Mouse (Mus musculus): ENCODE data around the gene Tsnax. TPM values are rescaled to one million over a fixed set of nuclear protein-coding genes. Genes with fewer than 3 reads are reported as not detected.
A peak's percentile ranks its signal among the peaks of the same experiment; 100 is the strongest.

Gene Tsnax
- total and polyA plus RNA-seq, 3 experiments, result 17.6 to 49.7 (median 25.5) TPM

- Histone ChIP-seq H3K4me1 (ENCODE audit: insufficient read depth, low read depth, low read length) (no peaks in the 10 kb centered on the region), H3K9me3 (replicated peaks) (peaks cover 22% of the 10 kb centered on the region), H3K4me3 (ENCODE audit: low read depth, low read length) (no peak overlapping the region), H3K27me3 (ENCODE audit: insufficient read depth, low read length) (no peaks in the 10 kb centered on the region), H3K36me3 (replicated peaks) (no peaks in the 10 kb centered on the region)
- DNase-seq (ENCODE audit: low spot score) (no peak), ATAC-seq (ENCODE audit: extremely low read depth, insufficient number of reproducible peaks, low FRiP score, poor library complexity, severe bottlenecking) (no peak)
- no peak for TF ChIP-seq CTCF (IDR thresholded peaks at IDR 0.05; ENCODE audit: low read depth, low read length)
- TF ChIP-seq GATA1 (IDR thresholded peaks at IDR 0.05; ENCODE audit: borderline replicate concordance, low read length), result no peak
- no peak for TF ChIP-seq TAL1 (conservative IDR thresholded peaks at IDR 0.05; ENCODE audit: low read depth, low read length)
- TF ChIP-seq POLR2AphosphoS5 (IDR thresholded peaks at IDR 0.05; ENCODE audit: insufficient replicate concordance, low read depth, low read length), result no peak
- no peak for TF ChIP-seq GATA2 (IDR thresholded peaks at IDR 0.05; ENCODE audit: borderline replicate concordance, low read depth, low read length)
Measured at GRCm38 (mm10) chr8:124976211-124976610, 36.6 kb upstream of the Tsnax start.

- TF ChIP-seq GATA1 (IDR thresholded peaks at IDR 0.05; ENCODE audit: borderline replicate concordance, low read length) (no peak), POLR2AphosphoS5 (IDR thresholded peaks at IDR 0.05; ENCODE audit: insufficient replicate concordance, low read depth, low read length) (no peak)
- ATAC-seq (ENCODE audit: extremely low read depth, insufficient number of reproducible peaks, low FRiP score, poor library complexity, severe bottlenecking), result no peak
- H3K9me3 ChIP-seq (replicated peaks), result peaks cover 17% of the 10 kb centered on the region
- H3K4me1 ChIP-seq (ENCODE audit: insufficient read depth, low read depth, low read length), result no peaks in the 10 kb centered on the region
- H3K27me3 ChIP-seq (ENCODE audit: insufficient read depth, low read length), result no peaks in the 10 kb centered on the region
- no peaks in the 10 kb centered on the region for H3K36me3 ChIP-seq (replicated peaks)
- no peak for DNase-seq (ENCODE audit: low spot score)
- H3K4me3 ChIP-seq (ENCODE audit: low read depth, low read length), result no peak overlapping the region
Measured at GRCm38 (mm10) chr8:124978026-124978425, 34.8 kb upstream of the Tsnax start.

- DNase-seq (ENCODE audit: low spot score) (no peak), ATAC-seq (ENCODE audit: extremely low read depth, insufficient number of reproducible peaks, low FRiP score, poor library complexity, severe bottlenecking) (no peak)
- Histone ChIP-seq H3K4me1 (ENCODE audit: insufficient read depth, low read depth, low read length) (no peaks in the 10 kb centered on the region), H3K36me3 (replicated peaks) (no peaks in the 10 kb centered on the region), H3K9me3 (replicated peaks) (peaks cover 19% of the 10 kb centered on the region), H3K27me3 (ENCODE audit: insufficient read depth, low read length) (peaks cover 3% of the 10 kb centered on the region; the same call in 1 of the 2 replicates), H3K4me3 (ENCODE audit: low read depth, low read length) (no peak overlapping the region)
- TF ChIP-seq CTCF (IDR thresholded peaks at IDR 0.05; ENCODE audit: low read depth, low read length) (peak; percentile 28; the same call in 1 of the 2 replicates), POLR2AphosphoS5 (IDR thresholded peaks at IDR 0.05; ENCODE audit: insufficient replicate concordance, low read depth, low read length) (no peak), GATA1 (IDR thresholded peaks at IDR 0.05; ENCODE audit: borderline replicate concordance, low read length) (no peak), GATA2 (IDR thresholded peaks at IDR 0.05; ENCODE audit: borderline replicate concordance, low read depth, low read length) (no peak)
Measured at GRCm38 (mm10) chr8:124980036-124980435, 32.8 kb upstream of the Tsnax start.

GRCm38 (mm10) chr8:124980828-124981227 is 32.0 kb upstream of the Tsnax start:
- ATAC-seq (ENCODE audit: extremely low read depth, insufficient number of reproducible peaks, low FRiP score, poor library complexity, severe bottlenecking), result no peak
- Histone ChIP-seq H3K4me1 (ENCODE audit: insufficient read depth, low read depth, low read length) (no peaks in the 10 kb centered on the region), H3K27me3 (ENCODE audit: insufficient read depth, low read length) (peaks cover 7% of the 10 kb centered on the region), H3K4me3 (ENCODE audit: low read depth, low read length) (no peak overlapping the region), H3K36me3 (replicated peaks) (no peaks in the 10 kb centered on the region), H3K9me3 (replicated peaks) (peaks cover 20% of the 10 kb centered on the region)
- no peak for TF ChIP-seq POLR2AphosphoS5 (IDR thresholded peaks at IDR 0.05; ENCODE audit: insufficient replicate concordance, low read depth, low read length)
- TF ChIP-seq CTCF (IDR thresholded peaks at IDR 0.05; ENCODE audit: low read depth, low read length), result no peak
- no peak for TF ChIP-seq GATA2 (IDR thresholded peaks at IDR 0.05; ENCODE audit: borderline replicate concordance, low read depth, low read length)
- no peak for TF ChIP-seq GATA1 (IDR thresholded peaks at IDR 0.05; ENCODE audit: borderline replicate concordance, low read length)
- TF ChIP-seq TAL1 (conservative IDR thresholded peaks at IDR 0.05; ENCODE audit: low read depth, low read length), result no peak
- DNase-seq (ENCODE audit: low spot score), result no peak

GRCm38 (mm10) chr8:124990923-124991667 is 21.7 kb upstream of the Tsnax start:
- Histone ChIP-seq H3K4me1 (ENCODE audit: insufficient read depth, low read depth, low read length) (peaks cover 5% of the 10 kb centered on the region), H3K27me3 (ENCODE audit: insufficient read depth, low read length) (peaks cover 7% of the 10 kb centered on the region), H3K9me3 (replicated peaks) (peaks cover 26% of the 10 kb centered on the region), H3K36me3 (replicated peaks) (no peaks in the 10 kb centered on the region), H3K4me3 (ENCODE audit: low read depth, low read length) (peak overlapping the region; percentile 10; the same call in 1 of the 2 replicates)
- TF ChIP-seq POLR2AphosphoS5 (IDR thresholded peaks at IDR 0.05; ENCODE audit: insufficient replicate concordance, low read depth, low read length) (no peak), GATA2 (IDR thresholded peaks at IDR 0.05; ENCODE audit: borderline replicate concordance, low read depth, low read length) (no peak), TAL1 (conservative IDR thresholded peaks at IDR 0.05; ENCODE audit: low read depth, low read length) (no peak), GATA1 (IDR thresholded peaks at IDR 0.05; ENCODE audit: borderline replicate concordance, low read length) (no peak), CTCF (IDR thresholded peaks at IDR 0.05; ENCODE audit: low read depth, low read length) (no peak)
- DNase-seq (ENCODE audit: low spot score) (no peak), ATAC-seq (ENCODE audit: extremely low read depth, insufficient number of reproducible peaks, low FRiP score, poor library complexity, severe bottlenecking) (no peak)

- Histone ChIP-seq H3K27me3 (ENCODE audit: insufficient read depth, low read length) (peaks cover 2% of the 10 kb centered on the region), H3K4me3 (ENCODE audit: low read depth, low read length) (no peak overlapping the region), H3K4me1 (ENCODE audit: insufficient read depth, low read depth, low read length) (peaks cover 5% of the 10 kb centered on the region), H3K36me3 (replicated peaks) (no peaks in the 10 kb centered on the region), H3K9me3 (replicated peaks) (peaks cover 21% of the 10 kb centered on the region)
- DNase-seq (ENCODE audit: low spot score), result no peak
- ATAC-seq (ENCODE audit: extremely low read depth, insufficient number of reproducible peaks, low FRiP score, poor library complexity, severe bottlenecking), result no peak
- TF ChIP-seq TAL1 (conservative IDR thresholded peaks at IDR 0.05; ENCODE audit: low read depth, low read length), result no peak
- no peak for TF ChIP-seq POLR2AphosphoS5 (IDR thresholded peaks at IDR 0.05; ENCODE audit: insufficient replicate concordance, low read depth, low read length)
- TF ChIP-seq CTCF (IDR thresholded peaks at IDR 0.05; ENCODE audit: low read depth, low read length), result no peak
- no peak for TF ChIP-seq GATA2 (IDR thresholded peaks at IDR 0.05; ENCODE audit: borderline replicate concordance, low read depth, low read length)
- TF ChIP-seq GATA1 (IDR thresholded peaks at IDR 0.05; ENCODE audit: borderline replicate concordance, low read length), result no peak
Measured at GRCm38 (mm10) chr8:124991668-124991926, 21.2 kb upstream of the Tsnax start.

All from G1E (cell line).